Mouse (Mus musculus): Measurements from ENCODE around the gene Soat1.
"Not testable (repeated sequence)": the region's sequence is repeated elsewhere in the genome, so short reads cannot be mapped to it uniquely, and the experiment has no call there.

The Soat1 gene

GRCm38 (mm10) chr1:156423493-156423892 lies 50.6 kb downstream of the Soat1 start:
- no peak for DNase-seq

- no peak for DNase-seq
These were observed 51.3 kb downstream of the Soat1 start for GRCm38 (mm10) chr1:156422856-156423255.

DNA sequence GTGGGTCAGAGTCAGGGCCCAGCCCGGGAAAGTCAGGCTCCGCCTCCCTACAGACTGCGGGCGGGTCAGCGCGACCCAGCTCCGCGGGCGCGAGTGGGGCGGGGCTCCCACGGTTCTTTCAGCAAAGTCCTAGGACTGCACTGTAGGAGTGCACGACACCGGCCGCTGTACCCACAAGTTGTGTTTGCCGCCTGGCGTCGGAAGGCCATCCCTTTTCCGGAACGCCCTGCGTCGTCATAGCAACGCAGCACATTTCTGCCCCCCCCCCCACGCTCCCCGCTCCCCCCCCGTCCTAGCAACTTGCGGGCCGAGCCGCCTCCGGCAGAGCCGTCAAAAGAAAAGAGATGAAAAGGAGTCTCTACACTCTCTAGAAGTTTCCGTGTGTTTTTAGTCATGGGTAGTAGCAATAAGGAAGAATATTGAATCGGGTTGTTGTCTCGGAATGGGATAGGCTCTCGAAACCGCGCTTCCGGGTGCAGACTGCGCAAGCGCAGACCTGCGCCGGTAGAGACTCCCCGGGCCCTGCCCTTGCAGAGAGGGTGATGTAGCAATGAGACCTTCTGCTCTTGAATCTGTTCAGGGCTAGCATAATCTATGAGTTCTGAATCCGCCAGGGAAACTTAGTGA lies 53.3 kb downstream of the Soat1 start, which contains the start of gene Axdnd1:
Gene Axdnd1, minus strand, starts transcription at position 489 of the 627 bp plus-strand sequence.
- peak; percentile 87 to 91 for DNase-seq

DNA sequence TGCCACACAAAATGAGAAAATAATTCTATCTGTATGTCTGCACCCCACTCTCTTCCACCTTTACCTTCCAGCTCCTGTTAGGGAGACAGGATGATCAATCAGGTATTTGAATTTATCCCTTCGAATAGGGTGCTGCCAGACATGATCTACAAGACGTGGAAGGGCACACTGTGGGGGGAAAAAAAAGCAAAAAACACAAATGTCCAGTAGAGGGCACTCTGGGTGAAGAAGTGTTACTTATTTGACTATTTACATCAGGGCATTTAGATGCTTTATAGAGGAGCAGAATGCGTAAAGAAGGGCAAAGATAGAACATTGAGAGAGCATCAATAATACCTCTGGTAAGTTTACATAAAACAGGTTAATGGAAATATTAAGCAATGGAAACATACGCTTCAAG lies 56.0 kb downstream of the Soat1 start:
- peak in 1 of 2 experiments; percentile 45 for DNase-seq

DNA sequence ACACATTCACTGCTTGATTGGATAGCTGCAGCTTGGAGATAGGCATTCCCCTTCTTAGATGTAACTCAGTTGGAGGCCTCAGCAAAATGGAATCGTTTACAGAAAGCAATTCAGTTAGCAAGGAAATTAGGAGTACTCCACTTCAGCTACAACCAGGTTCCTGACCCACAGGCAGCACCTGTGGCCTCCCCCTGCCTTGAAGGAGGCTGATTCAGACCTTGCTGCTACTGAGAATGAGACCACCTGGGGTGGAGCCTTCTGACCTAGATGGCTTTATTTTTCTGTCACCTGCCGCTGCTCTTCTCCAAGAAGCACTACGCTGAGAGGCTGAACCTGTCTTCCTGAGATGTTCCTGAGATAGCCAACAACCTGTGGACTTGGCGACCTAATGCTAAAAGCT lies 65.6 kb downstream of the Soat1 start:
- no peak for DNase-seq

GRCm38 (mm10) chr1:156408004-156408403 lies 66.1 kb downstream of the Soat1 start:
- no peak for DNase-seq

GRCm38 (mm10) chr1:156403251-156403650 lies 70.9 kb downstream of the Soat1 start:
- no peak for DNase-seq

DNA sequence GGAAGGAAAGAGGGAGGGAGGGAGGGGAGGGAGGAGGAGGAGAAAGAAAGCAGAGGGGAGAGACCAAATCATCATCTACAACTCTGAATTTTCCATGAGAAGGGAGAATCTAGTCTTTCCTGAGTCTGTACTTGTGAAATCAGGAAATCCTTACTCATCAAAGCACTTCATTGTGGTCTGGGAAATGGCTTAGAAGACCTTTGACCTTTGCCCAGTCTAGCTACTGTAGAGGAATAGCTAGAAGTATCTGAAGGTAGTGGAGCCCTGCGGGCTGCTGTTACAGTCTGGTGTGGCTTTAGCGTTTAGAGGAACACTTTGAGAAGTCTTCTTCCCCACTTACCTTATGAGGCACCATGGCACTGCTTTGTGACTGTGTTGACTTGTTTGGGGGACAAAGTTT lies 71.6 kb downstream of the Soat1 start:
- no peak for DNase-seq

GRCm38 (mm10) chr1:156400159-156400558 lies 74.0 kb downstream of the Soat1 start:
- not testable (repeated sequence) for DNase-seq

DNA sequence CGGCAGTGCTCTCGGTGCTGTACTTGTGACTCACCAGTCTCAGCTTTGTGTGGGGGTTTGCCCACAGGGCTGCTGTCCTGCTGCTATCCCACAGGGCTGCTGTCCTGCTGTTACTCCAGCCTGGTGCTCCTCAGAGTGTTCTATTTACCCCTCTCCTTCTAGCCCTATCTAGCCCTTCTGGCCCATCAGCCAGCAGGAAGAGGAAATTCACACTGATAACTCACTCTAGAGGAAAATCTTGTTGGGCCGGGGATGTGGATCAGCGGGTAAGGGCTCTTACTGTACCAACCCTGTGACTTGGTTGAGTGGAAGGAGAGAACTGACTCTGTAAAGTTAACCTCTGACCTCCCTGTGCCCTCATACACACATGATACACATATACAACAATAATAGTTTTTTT lies 81.0 kb downstream of the Soat1 start:
- no peak for DNase-seq

DNA sequence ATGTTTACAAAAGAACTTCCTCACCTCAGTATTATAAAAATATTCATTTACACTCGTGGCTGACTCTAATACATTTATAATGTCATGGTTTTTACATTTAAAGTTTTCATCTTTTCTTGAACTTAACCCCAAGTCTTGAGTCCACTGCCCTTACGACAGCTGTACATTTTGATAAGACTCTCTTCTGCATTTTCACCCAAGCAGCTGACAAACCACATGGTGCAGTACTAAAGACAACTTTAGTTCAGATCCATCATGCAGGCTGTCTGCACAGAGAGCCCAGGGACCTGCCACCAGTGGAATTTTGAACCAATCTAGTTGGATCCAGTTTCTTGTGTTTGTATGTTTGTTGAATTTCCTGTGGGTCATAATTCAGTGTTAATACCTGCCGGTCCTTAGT lies 87.3 kb downstream of the Soat1 start:
- no peak for DNase-seq

DNA sequence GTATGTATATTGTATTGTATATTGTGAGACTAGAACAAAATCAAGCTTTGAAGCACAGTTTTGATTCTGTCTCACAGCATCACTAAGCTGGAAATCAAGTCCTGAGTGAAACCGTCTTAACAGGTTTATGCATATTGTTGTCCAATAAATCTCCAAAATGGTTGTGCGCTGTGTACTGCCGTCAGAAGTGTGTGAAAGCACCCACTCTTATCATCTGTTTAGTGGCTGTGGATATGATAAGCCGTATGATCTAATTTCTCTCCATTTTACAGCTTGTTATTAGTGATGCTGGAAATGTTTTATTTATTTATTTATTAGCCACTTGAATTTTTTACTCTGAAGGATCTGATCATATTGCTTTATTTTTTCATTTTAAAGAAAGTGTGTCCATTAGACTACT lies 87.9 kb downstream of the Soat1 start:
- DNase-seq, result no peak

DNA sequence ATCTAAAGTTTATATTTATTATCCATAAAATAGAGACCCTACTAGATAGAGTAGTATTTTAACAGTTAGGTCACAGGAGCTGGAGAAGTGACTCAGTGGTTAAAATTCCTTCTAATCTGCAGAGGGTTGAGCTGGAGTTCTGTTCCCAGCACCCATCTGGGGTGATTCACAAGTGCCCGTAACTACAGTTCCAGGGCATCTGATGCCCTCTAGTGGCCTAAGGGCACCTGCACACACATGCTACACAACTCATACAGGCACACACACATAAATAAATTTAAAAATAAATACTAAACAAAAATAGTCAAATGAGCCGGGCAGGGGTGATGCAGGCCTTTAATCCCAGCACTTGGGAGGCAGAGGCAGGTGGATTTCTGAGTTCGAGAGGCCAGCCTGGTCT lies 92.9 kb downstream of the Soat1 start:
- no peak for DNase-seq
